Mouse (Mus musculus): ENCODE measurements around the gene Dtnb.

GRCm38 (mm10) chr12:3756216-3756615 is 184.0 kb downstream of the Dtnb start:
- no peak for TF ChIP-seq CTCF (conservative IDR thresholded peaks at IDR 0.05; ENCODE audit: low read length)
- TF ChIP-seq NANOG (IDR thresholded peaks at IDR 0.05; ENCODE audit: borderline replicate concordance, low read length): no peak
- TF ChIP-seq POU5F1 (IDR thresholded peaks at IDR 0.05; ENCODE audit: borderline replicate concordance, low read length): no peak
